Mouse (Mus musculus) brain, embryonic 14.5 days (tissue): ENCODE data around the gene Wnt3. TPM values are rescaled to one million over a fixed set of nuclear protein-coding genes. Genes with fewer than 3 reads are reported as not detected.
"Not testable (repeated sequence)": the region's sequence is repeated elsewhere in the genome, so short reads cannot be mapped to it uniquely, and the experiment has no call there.

Source experiments
- DNase-seq: peaks from one replicate; pipeline ENCODE4 v3.0.0-alpha.2; 2011; ENCODE audit warnings: low read depth
- CTCF ChIP-seq: fragments of 200-500 bp; IDR thresholded peaks from 2 replicates; pipeline ENCODE4 v1.5.1; 2012; ENCODE audit warnings: inconsistent platforms, mild to moderate bottlenecking, moderate library complexity, borderline replicate concordance; ENCODE audit not compliant: insufficient read depth, insufficient read length; ENCODE audit errors: extremely low read depth
- POLR2A ChIP-seq: fragments of 200-500 bp; IDR thresholded peaks from 2 replicates; pipeline ENCODE4 v1.6.1; 2012; ENCODE audit warnings: mild to moderate bottlenecking, inconsistent platforms, borderline replicate concordance; ENCODE audit not compliant: poor library complexity, insufficient read depth, insufficient read length, severe bottlenecking; ENCODE audit errors: extremely low read depth
- polyA plus RNA-seq: library from polyadenylated mRNA; depleted of rRNA; stranded (reverse); fragments of >200 nt; gene quantifications from 2 replicates; pipeline ENCODE4 v1.2.3, GENCODE M21; 2012

The Wnt3 gene
- polyA plus RNA-seq, 1 experiment = 11.4 TPM

GRCm38 (mm10) chr11:103750612-103751011, 23.3 kb upstream of the Wnt3 start:
- TF ChIP-seq POLR2A (no peak), CTCF (no peak)
- DNase-seq = no peak

DNA sequence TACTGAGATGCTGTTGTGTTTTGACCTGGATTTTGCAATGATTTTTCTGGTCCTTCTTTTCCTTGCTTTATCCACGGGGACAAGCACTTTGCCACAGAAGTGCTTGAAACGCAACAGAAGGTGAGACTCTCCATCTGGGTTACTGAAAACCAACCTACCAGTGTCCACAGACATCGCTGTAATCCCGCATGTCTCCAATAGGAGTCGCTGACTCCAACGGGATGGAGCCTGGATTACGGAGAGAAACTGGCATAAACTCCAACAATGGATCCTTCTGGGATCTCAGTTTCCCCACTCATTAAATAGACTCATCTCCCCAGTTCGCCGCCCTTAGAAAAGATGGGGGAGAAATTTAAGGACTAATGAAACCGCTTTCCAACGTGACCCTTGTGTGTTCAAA, 15.9 kb upstream of the Wnt3 start:
- no peak for DNase-seq
- no peak for TF ChIP-seq POLR2A
- peak; percentile 54; the same call in 1 of the 2 replicates for TF ChIP-seq CTCF

DNA sequence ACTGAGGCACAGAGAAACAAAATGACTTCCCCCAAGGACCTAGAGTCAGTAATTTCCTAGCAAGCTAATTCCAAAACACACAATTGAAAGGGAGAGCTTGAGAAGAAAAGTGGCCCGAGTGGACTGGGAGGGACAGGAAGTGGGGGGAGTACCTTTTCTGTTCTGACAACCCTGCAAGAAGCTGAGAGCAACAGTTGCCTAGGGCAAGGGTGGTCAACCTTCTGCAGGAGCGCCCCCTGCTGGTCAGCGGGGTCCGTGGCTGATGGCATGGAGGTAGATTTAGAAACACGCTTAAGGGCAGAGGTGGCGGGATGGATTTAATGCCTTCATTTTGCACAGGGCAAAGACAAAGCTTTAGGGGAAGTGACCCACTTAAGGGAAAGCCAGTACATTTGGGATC, 15.2 kb upstream of the Wnt3 start:
- peak; percentile 91 for TF ChIP-seq CTCF
- no peak for TF ChIP-seq POLR2A
- DNase-seq = peak; percentile 65

GRCm38 (mm10) chr11:103760101-103760500, 13.8 kb upstream of the Wnt3 start:
- no peak for TF ChIP-seq POLR2A
- no peak for TF ChIP-seq CTCF
- DNase-seq = no peak

- DNase-seq = not testable (repeated sequence)
- TF ChIP-seq CTCF = 0 out of 2 replicates have a peak, but pooled peaks have one; percentile 26
Observed at GRCm38 (mm10) chr11:103760891-103761290, 13.1 kb upstream of the Wnt3 start.

- TF ChIP-seq CTCF (peak; percentile 73; the same call in 1 of the 2 replicates), POLR2A (no peak)
- peak; percentile 81 for DNase-seq
Observed at GRCm38 (mm10) chr11:103763410-103764163, 10.4 kb upstream of the Wnt3 start.

GRCm38 (mm10) chr11:103764601-103765000, 9.3 kb upstream of the Wnt3 start:
- DNase-seq = no peak
- no peak for TF ChIP-seq CTCF
- no peak for TF ChIP-seq POLR2A

GRCm38 (mm10) chr11:103765556-103766011, 8.4 kb upstream of the Wnt3 start:
- peak; percentile 78 for DNase-seq
- no peak for TF ChIP-seq POLR2A

GRCm38 (mm10) chr11:103771160-103771817, 2.7 kb upstream of the Wnt3 start:
- DNase-seq = peak; percentile 12

DNA sequence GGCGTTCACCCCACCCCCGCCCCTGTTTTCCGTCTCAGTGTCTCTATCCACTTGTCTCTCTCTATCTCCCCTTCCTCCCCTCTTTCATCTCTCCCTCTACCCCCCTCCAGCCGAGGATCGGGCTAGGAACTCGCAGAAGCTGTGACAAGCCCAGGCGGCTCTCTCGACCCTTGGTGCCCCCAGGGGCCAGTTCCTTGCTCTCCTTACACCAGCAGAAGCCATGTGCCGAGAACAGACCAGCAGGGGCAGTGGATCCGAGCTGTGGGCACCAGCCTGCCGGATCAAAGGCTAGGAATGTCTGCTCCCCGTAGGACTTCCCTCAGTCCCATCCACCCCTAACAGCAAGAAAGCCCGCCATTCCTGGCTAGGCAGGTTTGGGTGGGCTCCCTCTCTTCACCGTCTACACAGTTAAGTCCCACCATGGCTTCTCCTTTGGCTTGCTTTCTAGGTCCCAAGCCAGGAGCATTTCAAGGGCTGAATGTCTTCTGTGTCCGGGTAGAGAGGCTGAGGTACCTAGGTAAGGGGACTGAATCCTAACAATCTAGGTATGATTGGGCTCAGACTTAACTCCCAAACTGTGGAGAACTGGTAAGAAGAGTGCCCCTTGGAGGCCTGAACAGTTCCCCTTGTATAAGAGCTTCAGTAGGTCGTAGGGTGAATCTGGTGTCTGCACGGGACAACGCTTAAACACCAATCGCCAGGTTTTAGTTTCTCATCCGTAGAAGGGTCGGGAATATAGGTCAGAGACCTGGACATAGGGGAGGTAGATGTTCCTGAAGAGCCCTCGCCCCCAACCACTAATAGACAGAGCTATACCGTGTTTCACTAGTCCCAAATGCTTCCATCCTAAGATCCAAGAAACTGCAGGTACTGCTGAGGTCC, 1.2 kb upstream of the Wnt3 start:
- TF ChIP-seq CTCF (no peak), POLR2A (no peak)
- DNase-seq = peak; percentile 9

More at GRCm38 (mm10) chr11:103771160-103771817, 2.7 kb upstream of the Wnt3 start:
- TF ChIP-seq CTCF (no peak), POLR2A (no peak)

DNA sequence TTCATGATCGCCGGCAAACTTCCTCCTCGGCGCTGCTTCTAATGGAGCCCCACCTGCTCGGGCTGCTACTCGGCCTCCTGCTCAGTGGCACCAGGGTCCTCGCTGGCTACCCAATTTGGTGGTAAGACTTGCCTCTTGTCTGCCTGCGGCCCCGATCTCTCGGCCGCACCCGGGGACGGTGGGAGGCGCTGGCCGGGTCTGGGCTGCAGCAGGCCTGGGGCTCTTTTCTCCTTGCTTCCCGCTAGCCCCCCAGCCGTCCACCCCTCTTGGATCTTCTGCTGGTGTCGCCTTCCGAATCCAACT, 229 bp downstream of the Wnt3 start:
- TF ChIP-seq POLR2A (no peak), CTCF (no peak)
- no peak for DNase-seq
